Mouse (Mus musculus) mouse trophoblast stem cell (cell line): ENCODE measurements around the gene Cmc2.

Experiments used
- in situ Hi-C, 2 experiments: fragments of 300-500 bp; cut with MseI, MboI; formaldehyde crosslinking; loops; 2 replicates in 1 of 2; 3 replicates in 1 of 2; pipeline ENCODE4 v1.15.1; 2025

Gene Cmc2

GRCm38 (mm10) chr8:116921005-116921336, 284 bp downstream of the Cmc2 start:
- in situ Hi-C loops, result loop anchor here in 1 of 2 experiments (5.0 kb wide), 1 partner anchor 39 kb away; no protein-coding TSS in a partner anchor

GRCm38 (mm10) chr8:116905836-116906235, 15.4 kb downstream of the Cmc2 start:
- in situ Hi-C loops, result no loop called here

- in situ Hi-C loops, result no loop called here
Observed at GRCm38 (mm10) chr8:116905252-116905651, 16.0 kb downstream of the Cmc2 start.

GRCm38 (mm10) chr8:116904736-116905135, 16.5 kb downstream of the Cmc2 start:
- in situ Hi-C loops, result no loop called here

GRCm38 (mm10) chr8:116895521-116895920, 25.7 kb downstream of the Cmc2 start:
- in situ Hi-C loops, result no loop called here

- in situ Hi-C loops, result no loop called here
Observed at GRCm38 (mm10) chr8:116893938-116894337, 27.3 kb downstream of the Cmc2 start.

GRCm38 (mm10) chr8:116892636-116893035, 28.6 kb downstream of the Cmc2 start:
- in situ Hi-C loops, result no loop called here

GRCm38 (mm10) chr8:116892130-116892529, 29.1 kb downstream of the Cmc2 start:
- in situ Hi-C loops, result no loop called here

- in situ Hi-C loops, result no loop called here
Observed at GRCm38 (mm10) chr8:116891446-116891845, 29.8 kb downstream of the Cmc2 start.

- in situ Hi-C loops, result no loop called here
Observed at GRCm38 (mm10) chr8:116887813-116888212, 33.4 kb downstream of the Cmc2 start.

GRCm38 (mm10) chr8:116881396-116881795, 39.9 kb downstream of the Cmc2 start:
- in situ Hi-C loops, result loop anchor here in 1 of 2 experiments (5.0 kb wide), 1 partner anchor 41 kb away; the partner anchor contains the start of genes Cenpn and Cmc2

GRCm38 (mm10) chr8:116875798-116876450, 45.3 kb downstream of the Cmc2 start:
- in situ Hi-C loops, result no loop called here

GRCm38 (mm10) chr8:116873986-116874385, 47.3 kb downstream of the Cmc2 start:
- in situ Hi-C loops, result loop anchor here (5.0 kb wide), 1 partner anchor 102 kb away; no protein-coding TSS in a partner anchor

GRCm38 (mm10) chr8:116873586-116873985, 47.7 kb downstream of the Cmc2 start:
- in situ Hi-C loops, result loop anchor here (5.0 kb wide), 1 partner anchor 101 kb away; no protein-coding TSS in a partner anchor

- in situ Hi-C loops, result loop anchor here (5.0 kb wide), 1 partner anchor 101 kb away; no protein-coding TSS in a partner anchor
Observed at GRCm38 (mm10) chr8:116872761-116873342, 48.4 kb downstream of the Cmc2 start.

GRCm38 (mm10) chr8:116868699-116869098, 52.6 kb downstream of the Cmc2 start:
- in situ Hi-C loops, result no loop called here

GRCm38 (mm10) chr8:116867321-116867720, 53.9 kb downstream of the Cmc2 start:
- in situ Hi-C loops, result no loop called here

GRCm38 (mm10) chr8:116866118-116866903, 54.9 kb downstream of the Cmc2 start:
- in situ Hi-C loops, result no loop called here

- in situ Hi-C loops, result no loop called here
Observed at GRCm38 (mm10) chr8:116864514-116864913, 56.7 kb downstream of the Cmc2 start.

GRCm38 (mm10) chr8:116864022-116864387, 57.2 kb downstream of the Cmc2 start:
- in situ Hi-C loops, result no loop called here

GRCm38 (mm10) chr8:116863357-116864021, 57.8 kb downstream of the Cmc2 start:
- in situ Hi-C loops, result no loop called here

GRCm38 (mm10) chr8:116862191-116862590, 59.1 kb downstream of the Cmc2 start:
- in situ Hi-C loops, result no loop called here
